9 mouse cellular contexts compared by ENCODE assay signal in the genomic region with DNA sequence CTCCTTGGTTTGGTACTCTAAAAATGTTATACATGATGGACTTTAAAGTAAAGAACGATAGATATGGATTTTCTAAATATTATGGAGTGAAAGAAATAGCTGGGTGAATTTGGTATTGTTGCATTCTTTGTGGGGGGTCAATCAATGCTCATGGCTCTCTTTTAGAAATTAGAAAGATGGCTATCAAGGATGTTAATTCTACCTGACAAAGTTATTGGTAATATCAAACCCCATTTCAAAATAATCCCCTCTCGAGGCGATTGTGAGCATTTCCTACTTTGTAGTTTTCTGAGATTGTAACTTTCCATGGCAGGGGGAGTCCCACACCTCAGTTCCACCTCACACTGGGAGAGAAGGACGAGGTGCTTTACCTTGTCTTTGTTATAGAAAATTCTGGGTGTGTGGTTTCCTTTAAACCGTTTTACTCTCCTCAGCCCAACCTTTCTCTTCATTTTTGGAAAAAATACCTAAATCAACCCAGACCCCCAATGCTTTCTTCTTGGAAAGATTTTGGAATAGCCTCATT.
A peak's percentile ranks its signal among the peaks of the same experiment; 100 is the strongest.
DNase-seq lines count a peak whose midpoint lies in the region; ATAC-seq and TF ChIP-seq lines count a peak whose summit lies in the region.
"Had no signal": no experiment of that assay in that cellular context is flagged by ENCODE, and none has a peak within 500 bp of the region (broad histone marks: within the 10 kb centered on the region; RNA-seq: fewer than 3 reads in every experiment).

No protein-coding gene starts in this region.

- intact Hi-C loops in heart, postnatal 36 days (cut with DNase I) = loop anchor here (5.0 kb wide), 2 partner anchors 155 to 310 kb away; no protein-coding TSS in a partner anchor

- TF ChIP-seq EP300 in CH12.LX (IDR thresholded peaks at IDR 0.05; ENCODE audit: low read length) = no peak

- no peak overlapping the region for H3K4me2 ChIP-seq in CH12.LX (ENCODE audit: insufficient read depth, low read depth, poor library complexity, severe bottlenecking)
- peak overlapping the region; percentile 67 for H3K4me2 ChIP-seq in heart, embryonic 16.5 days (ENCODE audit: low read depth, low read length)
- peak overlapping the region; percentile 53 for H3K4me2 ChIP-seq in midbrain, embryonic 11.5 days

- peaks cover 9% of the 10 kb centered on the region for H3K36me3 ChIP-seq in heart, embryonic 10.5 days
- no peaks in the 10 kb centered on the region for H3K36me3 ChIP-seq in CH12.LX (replicated peaks in 1 of 2; ENCODE audit: control insufficient read depth in 1 of 2, insufficient read depth in 1 of 2, low read length in 1 of 2)
- 0 out of 2 replicates have a peak, but pooled peaks cover 2% of the 10 kb centered on the region for H3K36me3 ChIP-seq in heart, embryonic 16.5 days (ENCODE audit: control insufficient read depth, insufficient read depth)
- H3K36me3 ChIP-seq in midbrain, embryonic 11.5 days (ENCODE audit: control insufficient read depth, insufficient read depth, low read length) = peaks cover 7% of the 10 kb centered on the region
- no peaks in the 10 kb centered on the region for H3K36me3 ChIP-seq in thymus, adult 2 months (ENCODE audit: control insufficient read depth, insufficient read depth, low read length)

- H3K4me3 ChIP-seq in heart, embryonic 10.5 days = peak overlapping the region; percentile 72
- H3K4me3 ChIP-seq in CH12.LX (replicated peaks in 1 of 3; ENCODE audit: low read depth in 2 of 3, low read length in 2 of 3, poor library complexity in 1 of 3) = no peak overlapping the region
- peak overlapping the region; percentile 46 for H3K4me3 ChIP-seq in heart, embryonic 16.5 days (ENCODE audit: low read length)
- H3K4me3 ChIP-seq in midbrain, embryonic 11.5 days (ENCODE audit: low read depth, low read length) = peak overlapping the region; percentile 61
- H3K4me3 ChIP-seq in thymus, adult 2 months (ENCODE audit: control insufficient read depth, insufficient read depth, low read length) = no peak overlapping the region

- H3K27me3 ChIP-seq in heart, embryonic 10.5 days (ENCODE audit: insufficient read depth, poor library complexity, severe bottlenecking) = no peaks in the 10 kb centered on the region
- H3K27me3 ChIP-seq in CH12.LX (replicated peaks) = no peaks in the 10 kb centered on the region
- no peaks in the 10 kb centered on the region for H3K27me3 ChIP-seq in heart, embryonic 16.5 days (ENCODE audit: control insufficient read depth, insufficient read depth, low read length)
- no peaks in the 10 kb centered on the region for H3K27me3 ChIP-seq in midbrain, embryonic 11.5 days (ENCODE audit: control insufficient read depth, insufficient read depth, low read length)
- peaks cover 3% of the 10 kb centered on the region; the same call in 1 of the 2 replicates for H3K27me3 ChIP-seq in thymus, adult 2 months (ENCODE audit: control insufficient read depth, insufficient read depth, low read length)

- no peak overlapping the region for H3K9ac ChIP-seq in CH12.LX (ENCODE audit: insufficient read depth, low read depth)
- peak overlapping the region; percentile 62 for H3K9ac ChIP-seq in heart, embryonic 16.5 days (ENCODE audit: low read length)
- peak overlapping the region; percentile 85 for H3K9ac ChIP-seq in midbrain, embryonic 11.5 days (ENCODE audit: low read length)

- no peak for TF ChIP-seq RAD21 in CH12.LX (IDR thresholded peaks at IDR 0.05; ENCODE audit: low read depth, low read length)

- H3K9me3 ChIP-seq in heart, embryonic 10.5 days = no peaks in the 10 kb centered on the region
- H3K9me3 ChIP-seq in CH12.LX (replicated peaks; ENCODE audit: low read length) = no peaks in the 10 kb centered on the region
- no peaks in the 10 kb centered on the region for H3K9me3 ChIP-seq in heart, embryonic 16.5 days (replicated peaks; ENCODE audit: control insufficient read depth, low read length)
- H3K9me3 ChIP-seq in midbrain, embryonic 11.5 days (ENCODE audit: control insufficient read depth, low read length) = no peaks in the 10 kb centered on the region

- in situ Hi-C loops in CH12.LX (cut with MboI; ENCODE audit: low pct_ligation_motif_present, low pct_unique_long_range_greater_than_20kb, low sequenced_read_pairs) = no loop called here

- no peak for TF ChIP-seq POLR2A in CH12.LX (IDR thresholded peaks at IDR 0.05; ENCODE audit: low read depth, low read length)
- no peak for TF ChIP-seq POLR2A in thymus, adult 2 months (IDR thresholded peaks at IDR 0.05; ENCODE audit: control insufficient read depth, extremely low read depth, insufficient read depth, low read length, poor library complexity)

- WGBS in heart, embryonic 10.5 days = 58% methylated on average over 5 of the region's 5 CpGs
- WGBS in heart, embryonic 16.5 days = 43% methylated on average over 5 of the region's 5 CpGs
- 27% methylated on average over 5 of the region's 5 CpGs for WGBS in midbrain, embryonic 11.5 days
- 61% methylated on average over 5 of the region's 5 CpGs for WGBS in thymus, adult 2 months

- ATAC-seq in heart, embryonic 16.5 days (replicated peaks; ENCODE audit: extremely low read depth, insufficient read depth, low FRiP score) = no peak
- ATAC-seq in midbrain, embryonic 11.5 days (ENCODE audit: low FRiP score) = no peak

- TF ChIP-seq CTCF in CH12.LX (conservative IDR thresholded peaks at IDR 0.05 in 1 of 2, IDR thresholded peaks at IDR 0.05 in 1 of 2; ENCODE audit: low read depth in 2 of 2, low read length in 2 of 2) = no peak
- no peak for TF ChIP-seq CTCF in thymus, adult 2 months (IDR thresholded peaks at IDR 0.05; ENCODE audit: borderline replicate concordance, control insufficient read depth, extremely low read depth, insufficient read depth, low read length, poor library complexity)

- H3K27ac ChIP-seq in heart, embryonic 10.5 days = peak overlapping the region; percentile 90
- H3K27ac ChIP-seq in CH12.LX (ENCODE audit: insufficient read depth, low read depth) = no peak overlapping the region
- H3K27ac ChIP-seq in heart, embryonic 16.5 days (ENCODE audit: low read length) = peak overlapping the region; percentile 58
- peak overlapping the region; percentile 90 for H3K27ac ChIP-seq in midbrain, embryonic 11.5 days (ENCODE audit: low read depth, low read length)
- no peak overlapping the region for H3K27ac ChIP-seq in thymus, adult 2 months (ENCODE audit: control insufficient read depth, insufficient read depth, low read length)

- peaks cover 11% of the 10 kb centered on the region; the same call in 1 of the 2 replicates for H3K4me1 ChIP-seq in heart, embryonic 10.5 days
- H3K4me1 ChIP-seq in CH12.LX (ENCODE audit: control insufficient read depth in 1 of 2, insufficient read depth in 2 of 2) = peaks cover 0 to 14% of the 10 kb centered on the region in 2 experiments; a peak in 2 of 4 replicates
- peaks cover 5% of the 10 kb centered on the region for H3K4me1 ChIP-seq in heart, embryonic 16.5 days (ENCODE audit: control insufficient read depth, insufficient read depth, low read length)
- H3K4me1 ChIP-seq in midbrain, embryonic 11.5 days (ENCODE audit: control insufficient read depth, insufficient read depth, low read length) = peaks cover 39% of the 10 kb centered on the region
- H3K4me1 ChIP-seq in thymus, adult 2 months (replicated peaks; ENCODE audit: control insufficient read depth, insufficient read depth, low read length) = no peaks in the 10 kb centered on the region

- H3K79me2 ChIP-seq in CH12.LX (replicated peaks; ENCODE audit: control insufficient read depth, extremely low read depth, insufficient read depth, poor library complexity, severe bottlenecking) = no peaks in the 10 kb centered on the region

- no peak for DNase-seq in heart, embryonic 10.5 days (ENCODE audit: low spot score)
- DNase-seq in heart, postnatal 36 days = no peak
- DNase-seq in CH12.LX (ENCODE audit: extremely low read depth) = peak; percentile 8
- DNase-seq in midbrain, embryonic 11.5 days (ENCODE audit: low spot score, missing footprints) = peak; percentile 92
- no peak for DNase-seq in frontal cortex, postnatal 36 days (ENCODE audit: low spot score in 2 of 2)
- DNase-seq in thymus, adult 2 months = no peak
- DNase-seq in layer of hippocampus, postnatal 10 days (ENCODE audit: low spot score in 2 of 2) = no peak
- DNase-seq: adrenal gland, postnatal 14 days had no signal

- dilution Hi-C loops in CH12.LX (cut with MboI; ENCODE audit: extremely low pct_ligation_motif_present, extremely low pct_unique_long_range_greater_than_20kb, low sequenced_read_pairs) = no loop called here

TF ChIP-seq in CH12.LX, 34 proteins besides CTCF, POLR2A, EP300 and RAD21:
- TF ChIP-seq RCOR1 (conservative IDR thresholded peaks at IDR 0.05; ENCODE audit: low read depth, low read length) (no peak), SIN3A (IDR thresholded peaks at IDR 0.05; ENCODE audit: low read length) (no peak)

Comparison
In these comparisons a context has a peak if more than half of its experiments do, and no peak if none do; other contexts are left out.
1. DNase-seq: peak in CH12.LX (single experiment) and midbrain, embryonic 11.5 days (single experiment); none in heart, embryonic 10.5 days (single experiment), heart, postnatal 36 days (0 of 2), frontal cortex, postnatal 36 days (0 of 2), thymus, adult 2 months (single experiment) and layer of hippocampus, postnatal 10 days (0 of 2).
2. H3K27ac ChIP-seq: peak in heart, embryonic 10.5 days (single experiment), heart, embryonic 16.5 days (single experiment) and midbrain, embryonic 11.5 days (single experiment); none in CH12.LX (single experiment) and thymus, adult 2 months (single experiment).
3. H3K4me3 ChIP-seq: peak in heart, embryonic 10.5 days (single experiment), heart, embryonic 16.5 days (single experiment) and midbrain, embryonic 11.5 days (single experiment); none in CH12.LX (0 of 3) and thymus, adult 2 months (single experiment).